Mouse (Mus musculus) brain, embryonic 14.5 days (tissue): ENCODE data around the gene Calr4.

ENCODE experiments used
- CTCF ChIP-seq: fragments of 200-500 bp; IDR thresholded peaks from 2 replicates; pipeline ENCODE4 v1.5.1; 2012; ENCODE audit warnings: inconsistent platforms, mild to moderate bottlenecking, moderate library complexity, borderline replicate concordance; ENCODE audit not compliant: insufficient read depth, insufficient read length; ENCODE audit errors: extremely low read depth
- POLR2A ChIP-seq: fragments of 200-500 bp; IDR thresholded peaks from 2 replicates; pipeline ENCODE4 v1.6.1; 2012; ENCODE audit warnings: mild to moderate bottlenecking, inconsistent platforms, borderline replicate concordance; ENCODE audit not compliant: poor library complexity, insufficient read depth, insufficient read length, severe bottlenecking; ENCODE audit errors: extremely low read depth

GRCm38 (mm10) chr4:109195900-109196629, 38.2 kb upstream of the Calr4 start:
- no peak for TF ChIP-seq CTCF
- TF ChIP-seq POLR2A: no peak
